Mouse (Mus musculus): ENCODE measurements around the gene Saa1.

- TF ChIP-seq POLR2A (IDR thresholded peaks at IDR 0.05; ENCODE audit: control insufficient read depth, low read depth, low read length) (no peak), CTCF (IDR thresholded peaks at IDR 0.05; ENCODE audit: control insufficient read depth, insufficient read depth, insufficient replicate concordance, low read depth, low read length) (no peak)
These were observed 25.9 kb downstream of the Saa1 start for GRCm38 (mm10) chr7:46716897-46717296.
